Mouse (Mus musculus) adipocyte (in vitro differentiated cells): Measurements from ENCODE around the gene Rnf115.
A peak's percentile ranks its signal among the peaks of the same experiment; 100 is the strongest.

Source experiments
- DNase-seq: peaks from one replicate; pipeline ENCODE4 v3.0.0-alpha.2; 2016; ENCODE audit warnings: low spot score

The Rnf115 gene

DNA sequence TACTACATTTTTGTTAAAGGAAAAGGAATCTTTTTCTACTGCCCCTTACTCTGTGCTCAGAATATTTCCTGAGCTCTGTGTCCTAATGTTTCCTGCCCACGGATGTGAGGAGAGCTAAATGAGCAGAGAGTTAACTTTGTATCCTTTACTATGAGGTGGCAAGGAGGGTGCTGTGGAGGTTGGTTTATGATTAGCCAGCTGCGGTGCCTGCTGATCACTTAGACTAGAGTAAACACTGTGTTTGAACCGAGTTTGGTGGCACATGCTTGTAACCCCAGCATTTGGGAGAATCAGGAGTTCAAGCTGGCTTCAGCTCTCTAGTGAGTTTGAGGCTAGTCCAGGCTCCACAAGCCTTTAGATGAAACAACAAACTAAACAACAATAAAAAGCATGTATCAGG, 49.7 kb downstream of the Rnf115 start:
- no peak for DNase-seq

DNA sequence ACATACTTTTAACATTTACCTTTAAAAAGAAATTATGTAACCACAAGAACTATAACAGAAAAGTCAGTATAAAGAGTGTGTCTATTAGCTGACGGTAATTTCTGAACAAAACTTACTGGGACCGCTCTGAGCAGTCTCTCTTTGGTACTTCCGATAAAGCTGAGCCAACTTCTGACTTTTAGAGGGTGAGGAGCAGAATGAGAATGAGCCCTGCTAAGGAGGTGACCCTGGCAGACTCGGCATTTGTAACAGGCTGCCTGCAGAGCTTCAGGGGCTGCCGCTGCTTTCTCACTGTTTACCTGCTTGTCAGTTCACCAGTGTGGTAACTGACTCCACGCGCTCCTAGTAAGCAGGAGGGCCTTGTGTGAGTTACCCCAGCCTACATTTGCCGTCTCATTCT, 54.8 kb downstream of the Rnf115 start:
- no peak for DNase-seq

DNA sequence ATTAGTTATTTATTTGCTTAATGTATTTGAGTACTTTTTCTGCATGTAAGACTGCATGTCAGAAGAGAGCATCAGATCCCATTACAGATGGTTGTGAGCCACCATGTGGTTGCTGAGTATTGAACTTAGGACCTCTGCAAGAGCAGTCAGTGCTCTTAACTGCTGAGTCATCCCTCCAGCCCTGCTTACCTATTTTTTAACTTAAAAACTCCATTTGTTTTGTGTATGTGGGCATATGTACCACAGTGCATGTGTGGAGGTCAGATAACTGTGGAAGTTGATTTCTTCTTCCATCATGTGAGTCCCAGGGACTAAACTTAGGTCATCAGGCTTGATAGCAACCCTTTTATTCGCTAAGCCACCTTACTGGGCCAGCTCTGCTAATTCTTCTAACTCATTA, 60.3 kb downstream of the Rnf115 start:
- no peak for DNase-seq

- DNase-seq: no peak
These were observed 61.0 kb downstream of the Rnf115 start for GRCm38 (mm10) chr3:96788506-96788905.

GRCm38 (mm10) chr3:96800254-96800653, 72.8 kb downstream of the Rnf115 start:
- no peak for DNase-seq

DNA sequence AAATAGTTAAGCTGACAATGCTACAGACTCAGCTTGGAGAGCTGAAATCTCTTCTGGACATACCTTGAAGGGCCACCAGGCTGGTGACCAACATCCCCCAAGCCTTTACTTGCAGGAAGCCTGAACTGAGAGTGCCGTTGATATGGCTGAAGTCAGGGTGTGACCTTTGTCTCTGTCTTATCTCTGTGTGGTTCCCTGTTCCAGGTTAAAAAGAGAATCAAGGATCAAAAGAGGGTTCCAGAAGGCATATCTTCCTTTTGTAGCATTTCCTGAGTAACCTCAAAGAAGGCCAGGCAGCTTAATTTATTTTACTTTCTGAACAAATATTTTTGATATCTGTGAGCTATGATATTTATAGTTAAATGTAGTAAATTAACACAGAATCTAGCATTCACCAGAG, 74.8 kb downstream of the Rnf115 start:
- DNase-seq: no peak

DNA sequence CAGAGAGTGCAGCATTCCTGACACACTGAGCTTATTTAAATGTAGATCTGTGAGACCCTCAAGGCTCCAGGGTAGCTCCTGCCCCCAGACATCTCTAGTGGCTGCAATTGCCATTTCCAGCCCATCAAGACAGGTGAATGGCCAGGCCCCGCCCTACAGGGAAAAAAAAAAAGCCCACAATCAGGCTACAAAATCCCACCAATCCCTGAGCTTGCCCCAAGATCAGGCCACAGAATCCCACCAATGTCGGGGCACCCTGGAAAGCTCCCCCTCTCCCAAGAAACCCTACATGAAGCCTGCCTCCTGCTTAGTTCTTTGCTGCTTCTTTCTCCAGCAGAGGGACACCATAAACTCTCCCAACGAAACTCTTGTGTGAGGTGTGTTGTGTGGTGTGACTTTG, 80.7 kb downstream of the Rnf115 start:
- no peak for DNase-seq

GRCm38 (mm10) chr3:96808651-96809050, 81.2 kb downstream of the Rnf115 start:
- DNase-seq: peak; percentile 26

DNA sequence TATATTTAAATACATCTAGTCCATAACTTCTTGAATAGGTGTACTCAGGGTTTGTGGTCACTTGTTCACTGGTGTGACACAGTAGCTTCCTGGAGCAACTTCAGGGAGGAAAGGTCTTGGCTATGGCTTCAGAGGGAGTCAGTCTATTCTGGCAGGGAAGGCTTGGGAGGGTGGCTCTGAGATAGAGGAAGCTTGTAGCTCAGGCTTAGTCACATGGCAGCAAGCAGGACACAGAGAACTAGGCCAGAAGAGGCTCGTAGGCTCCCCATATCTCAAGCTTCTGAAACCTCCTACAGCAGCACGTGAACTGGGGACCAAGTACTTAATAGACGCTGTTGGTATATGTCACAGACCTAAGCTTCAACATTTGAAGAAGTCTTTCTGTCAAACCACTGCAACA, 83.8 kb downstream of the Rnf115 start:
- DNase-seq: peak; percentile 62

- no peak for DNase-seq
These were observed 85.1 kb downstream of the Rnf115 start for GRCm38 (mm10) chr3:96812395-96813091.

DNA sequence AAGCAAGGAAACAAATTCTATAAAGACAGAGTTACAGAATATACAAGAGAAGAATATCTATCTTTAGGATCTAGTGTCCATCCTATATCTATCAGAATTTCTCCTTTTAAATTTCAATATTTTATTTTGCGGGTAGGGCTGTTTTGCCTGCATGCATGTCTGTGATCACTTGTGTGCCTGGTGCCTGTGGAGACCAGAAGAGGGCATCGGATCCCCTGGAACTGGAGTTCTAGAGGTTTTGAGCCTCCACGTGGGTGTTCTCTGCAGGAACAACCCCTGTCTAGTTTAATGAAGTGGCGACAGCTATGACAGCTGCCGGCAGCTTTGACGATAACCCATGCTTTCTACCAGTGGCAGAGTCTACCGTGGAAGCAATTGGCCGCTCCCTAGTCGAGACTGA, 85.6 kb downstream of the Rnf115 start:
- peak; percentile 15 for DNase-seq

- no peak for DNase-seq
These were observed 86.3 kb downstream of the Rnf115 start for GRCm38 (mm10) chr3:96813591-96814244.

GRCm38 (mm10) chr3:96814342-96814741, 86.9 kb downstream of the Rnf115 start:
- DNase-seq: no peak

DNA sequence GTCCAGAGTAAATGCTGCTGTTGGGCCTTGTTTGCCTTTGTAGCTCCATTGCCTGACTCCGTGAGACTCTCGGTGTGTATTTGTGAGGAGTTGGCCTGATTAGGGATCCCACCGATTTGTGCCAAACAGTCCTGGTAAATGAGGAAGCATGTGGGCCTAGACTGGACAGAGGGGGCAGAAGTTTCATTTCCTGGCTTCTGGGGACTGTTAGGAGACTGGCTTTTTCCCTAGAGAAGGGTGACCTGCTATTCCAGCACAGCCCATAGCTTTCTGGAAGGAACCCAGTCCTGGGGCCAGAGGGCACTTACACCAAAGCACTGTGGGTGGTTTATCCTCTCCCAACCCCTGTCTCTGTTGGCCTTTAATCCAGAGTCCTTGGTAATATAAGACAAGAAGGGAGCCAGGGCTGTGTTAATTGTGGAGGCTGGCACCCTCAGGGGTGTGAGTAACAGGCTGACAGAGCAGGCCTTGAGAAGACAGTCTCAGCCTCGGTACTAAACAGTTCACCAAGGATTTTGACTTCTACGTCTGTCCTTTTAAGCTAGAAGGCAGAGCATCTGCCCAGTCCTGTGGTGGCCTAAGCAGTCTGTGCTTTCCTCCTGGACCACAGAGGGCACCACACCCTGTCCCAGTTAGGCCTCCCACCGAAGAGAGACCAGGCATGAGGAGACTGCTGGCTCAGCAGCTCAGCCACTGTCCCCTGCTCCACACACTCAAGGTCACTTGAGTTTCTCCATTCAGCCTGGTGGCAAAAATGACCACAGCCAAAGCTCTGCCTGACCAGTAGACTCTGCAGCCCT, 92.9 kb downstream of the Rnf115 start:
- peak; percentile 62 for DNase-seq

GRCm38 (mm10) chr3:96821581-96821980, 94.1 kb downstream of the Rnf115 start:
- no peak for DNase-seq

- DNase-seq: no peak
These were observed 96.2 kb downstream of the Rnf115 start for GRCm38 (mm10) chr3:96823701-96824100.

DNA sequence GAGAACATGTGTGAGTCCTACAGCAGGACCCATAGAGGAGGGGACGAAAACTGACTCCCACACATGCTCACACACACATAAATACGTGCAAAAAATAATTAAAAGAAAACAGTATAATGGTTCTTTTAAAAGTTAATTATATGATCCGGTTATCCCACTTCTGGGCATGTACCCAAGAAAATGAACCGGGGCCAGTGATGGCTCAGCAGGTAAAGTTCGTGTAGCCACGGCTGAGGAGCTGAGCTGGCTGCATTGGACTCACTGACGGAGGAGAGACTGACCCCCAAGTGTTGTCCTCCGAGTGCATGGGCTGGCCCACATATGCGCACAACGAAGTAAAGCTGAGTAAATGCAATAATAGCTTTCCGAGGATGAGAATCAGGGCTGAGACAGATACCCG, 97.2 kb downstream of the Rnf115 start:
- DNase-seq: no peak

DNA sequence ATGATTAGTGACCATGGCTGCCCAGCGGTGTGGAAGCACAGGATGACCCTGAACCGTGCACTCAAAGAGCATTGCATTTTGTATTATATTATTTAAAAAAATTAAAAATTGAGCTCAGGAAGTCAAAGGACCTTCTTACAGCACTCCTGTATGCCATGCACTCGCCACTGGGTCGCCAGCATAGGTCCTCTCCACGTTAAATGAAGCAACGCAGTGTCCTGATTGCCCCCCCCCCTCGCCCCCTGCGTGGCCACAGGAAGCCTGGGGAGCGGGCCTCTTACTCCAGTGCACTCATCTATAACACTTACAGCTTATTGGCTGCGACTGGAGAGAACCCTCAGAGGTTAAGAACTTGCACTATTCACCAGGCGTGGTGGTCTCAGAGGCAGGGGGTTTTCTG, 97.8 kb downstream of the Rnf115 start:
- DNase-seq: no peak

GRCm38 (mm10) chr3:96828308-96828864, 100.9 kb downstream of the Rnf115 start:
- DNase-seq: no peak

GRCm38 (mm10) chr3:96828984-96829383, 101.5 kb downstream of the Rnf115 start, which contains the start of the genes Pdzk1 and Cd160:
TSS of gene Pdzk1 (plus strand) at chr3:96829284.
TSS of gene Cd160 (minus strand) at chr3:96829351.
- DNase-seq: no peak

DNA sequence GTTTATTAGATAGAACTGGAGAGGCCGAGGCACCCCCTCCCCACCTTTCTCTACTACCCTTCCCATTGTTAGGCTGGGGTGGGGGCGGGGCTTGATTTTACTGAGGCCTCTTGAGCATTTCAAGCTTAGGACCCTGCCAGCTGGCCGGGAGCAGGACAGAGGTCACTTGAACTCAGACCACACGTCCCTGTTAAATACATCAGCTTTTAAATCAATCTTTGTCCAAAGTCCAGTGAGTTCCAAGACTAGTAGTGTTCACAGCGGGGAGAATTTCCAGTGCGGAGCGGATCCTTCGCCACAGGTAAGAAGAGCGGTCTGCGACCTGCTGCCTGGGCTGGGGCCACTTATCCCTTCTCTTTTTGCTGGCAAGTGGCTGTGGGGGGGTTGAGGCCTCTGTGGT, 102.4 kb downstream of the Rnf115 start:
- DNase-seq: no peak

DNA sequence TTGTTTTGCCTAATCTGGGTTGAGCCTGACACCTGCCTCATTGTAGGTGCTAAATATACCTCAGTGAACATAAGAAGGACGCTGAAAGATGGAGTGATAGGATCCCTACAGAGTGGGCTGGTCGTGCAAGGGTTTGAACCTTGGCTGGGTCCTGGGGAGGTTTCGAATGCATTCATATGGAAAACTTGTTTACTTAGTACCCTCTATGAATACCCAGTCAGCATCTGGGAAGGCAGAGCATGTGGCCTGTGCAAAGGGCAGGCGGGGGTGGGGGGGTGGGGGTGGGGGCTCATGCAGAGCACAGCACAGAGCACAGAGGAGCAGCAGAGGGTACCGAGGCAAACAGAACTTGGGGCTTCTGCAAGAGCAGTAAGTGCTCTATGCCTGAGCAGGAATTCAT, 105.5 kb downstream of the Rnf115 start:
- DNase-seq: no peak
